Mouse (Mus musculus): ENCODE results near the gene Scd4.

Scd4 gene

DNA sequence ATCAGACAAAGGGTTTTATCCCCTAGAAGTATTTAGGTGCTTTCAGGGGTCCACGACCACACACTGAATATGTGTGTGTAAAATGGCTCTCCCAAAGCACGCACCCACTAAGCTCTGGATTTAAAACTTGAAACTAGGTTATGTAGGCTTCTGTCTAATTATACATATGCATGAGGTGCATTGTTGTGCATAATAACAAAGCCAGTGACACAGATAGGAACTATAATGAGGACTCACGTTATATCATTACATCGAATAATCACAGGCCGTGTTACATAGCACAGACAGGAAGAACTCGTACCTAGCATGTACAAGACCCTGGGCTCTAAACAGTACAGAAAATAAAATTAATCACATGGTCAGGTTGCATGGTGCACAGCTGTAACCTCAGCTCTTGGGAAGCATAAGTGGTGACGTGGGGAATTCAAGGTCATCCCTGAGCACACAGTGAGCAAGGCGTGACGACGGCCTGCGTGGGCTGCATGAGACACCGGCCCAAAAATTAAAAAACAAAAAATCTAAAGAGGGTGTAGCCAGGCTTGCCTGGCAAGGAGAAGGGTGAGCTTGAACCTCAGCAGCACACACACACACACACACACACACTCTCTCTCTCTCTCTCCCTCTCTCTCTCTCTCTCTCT, 49.9 kb downstream of the Scd4 start:
- no peak for DNase-seq

GRCm38 (mm10) chr19:44385887-44386498, 53.1 kb downstream of the Scd4 start:
- no peak for DNase-seq

- DNase-seq, result no peak
Measured at GRCm38 (mm10) chr19:44387089-44387671, 54.3 kb downstream of the Scd4 start.

DNA sequence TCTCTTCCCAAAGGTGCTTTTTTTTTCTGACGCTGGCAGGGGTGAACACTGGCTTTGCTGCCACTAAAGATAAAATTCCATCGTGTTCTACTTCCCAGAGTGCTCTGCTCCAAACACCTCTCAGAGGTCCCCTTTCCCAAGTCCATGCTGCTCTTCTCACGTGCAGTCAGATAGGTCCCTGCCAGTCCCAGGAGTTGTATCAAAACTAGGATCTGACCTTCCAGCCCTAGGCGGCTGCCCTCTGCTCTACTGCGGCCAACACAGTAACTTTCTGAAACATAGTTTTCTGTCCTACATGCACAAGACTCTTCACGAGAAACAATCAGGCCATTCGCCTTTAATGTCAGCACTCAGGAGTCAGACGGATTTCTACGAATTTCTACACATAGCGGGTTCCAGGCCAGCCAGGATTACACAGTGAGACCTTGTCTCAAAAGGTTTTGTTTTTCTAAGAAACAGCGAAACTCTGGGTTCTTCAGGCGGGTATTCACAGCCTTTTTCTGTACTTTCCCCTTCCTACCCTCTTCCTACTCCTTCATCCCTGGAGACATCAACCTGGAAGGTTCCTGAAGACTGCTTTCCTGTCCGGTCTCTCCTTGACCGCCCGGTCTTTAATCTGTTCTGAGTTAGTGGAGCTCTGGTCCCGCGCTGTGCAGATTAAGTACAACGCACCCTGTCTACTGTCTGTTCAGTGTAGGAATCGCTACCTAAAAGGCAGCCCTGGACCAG, 55.0 kb downstream of the Scd4 start:
- DNase-seq, result no peak

DNA sequence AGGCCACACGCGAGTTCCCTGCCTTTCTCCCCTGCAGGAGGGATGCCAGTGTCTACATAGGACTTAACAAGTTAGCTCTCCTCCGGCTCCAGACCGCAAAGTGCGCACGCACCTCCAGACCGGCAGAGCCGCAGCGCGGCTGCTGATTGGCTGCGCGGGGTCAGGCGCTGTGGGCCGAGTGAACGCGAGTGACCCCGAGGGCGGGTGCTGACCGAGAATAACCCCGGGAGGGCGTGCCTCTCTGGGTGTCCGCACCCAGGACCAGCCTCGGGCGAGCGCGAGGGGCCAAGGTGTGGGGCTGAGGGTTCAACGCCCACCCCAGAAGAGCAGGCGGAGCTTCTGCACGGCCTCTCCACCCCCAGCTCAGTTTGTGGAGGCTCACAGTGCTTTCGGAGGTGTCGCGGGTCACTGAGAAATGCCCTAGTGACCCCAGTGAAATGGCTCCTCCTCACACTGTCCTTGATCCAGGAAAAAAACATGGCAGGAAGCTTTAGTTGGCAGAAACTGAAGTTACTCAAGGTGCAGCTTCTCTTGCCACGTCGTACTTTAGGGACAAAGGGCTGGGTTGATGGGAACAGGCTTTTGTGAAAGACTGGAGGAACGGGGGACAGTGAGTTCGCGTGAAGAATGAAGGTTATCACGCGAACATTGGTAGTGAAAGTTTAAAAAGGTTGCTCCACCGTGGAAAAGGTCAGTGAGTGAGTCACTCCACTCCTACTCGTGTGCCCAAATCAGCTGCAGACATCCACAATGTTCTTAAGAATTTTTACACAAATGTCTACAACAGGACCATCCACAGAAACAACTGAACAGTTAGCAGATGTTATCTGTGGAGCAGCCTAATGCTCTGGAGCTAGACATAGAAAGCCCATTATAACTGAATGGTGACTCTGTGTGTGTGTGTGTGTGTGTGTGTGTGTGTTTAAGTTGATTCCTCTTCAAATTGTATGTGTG, 55.9 kb downstream of the Scd4 start:
- peak; percentile 93 for DNase-seq

DNA sequence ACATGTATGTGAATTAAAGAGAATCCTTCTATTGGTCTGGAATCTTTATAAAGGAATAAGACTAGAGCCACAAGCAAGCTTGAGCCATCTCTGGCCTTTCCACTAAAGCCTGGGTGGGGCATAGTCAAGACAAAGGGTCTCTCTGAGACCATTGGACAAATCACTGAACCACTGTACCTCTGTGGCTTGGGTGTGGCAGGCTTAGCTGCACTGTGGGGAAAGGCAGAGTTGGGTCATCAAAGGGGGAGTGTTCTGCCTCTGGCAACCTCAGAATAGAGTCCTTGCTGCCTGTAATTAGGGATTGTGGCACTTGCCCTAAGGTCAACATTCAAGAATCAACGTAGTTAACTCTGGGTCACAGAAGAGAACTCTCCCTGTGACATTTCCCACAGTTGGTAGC, 56.6 kb downstream of the Scd4 start:
- no peak for DNase-seq

DNA sequence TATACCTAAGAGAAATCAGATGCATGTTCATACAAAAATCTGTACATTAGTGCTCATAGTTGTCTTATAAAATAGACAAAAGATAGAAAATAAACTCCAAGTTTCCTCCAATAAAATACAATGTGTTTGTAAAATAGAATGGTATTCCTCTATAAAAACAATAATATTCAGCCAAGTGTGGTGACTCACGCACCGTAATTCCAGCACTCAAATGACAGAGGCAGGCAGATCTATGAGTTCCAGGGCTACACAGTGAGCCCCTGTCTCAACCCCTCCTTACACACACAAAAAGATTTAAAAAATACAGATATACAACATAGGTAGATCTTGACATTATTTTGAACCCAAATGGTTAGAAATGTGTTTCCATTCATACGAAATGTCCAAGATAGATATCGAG, 59.0 kb downstream of the Scd4 start:
- no peak for DNase-seq

DNA sequence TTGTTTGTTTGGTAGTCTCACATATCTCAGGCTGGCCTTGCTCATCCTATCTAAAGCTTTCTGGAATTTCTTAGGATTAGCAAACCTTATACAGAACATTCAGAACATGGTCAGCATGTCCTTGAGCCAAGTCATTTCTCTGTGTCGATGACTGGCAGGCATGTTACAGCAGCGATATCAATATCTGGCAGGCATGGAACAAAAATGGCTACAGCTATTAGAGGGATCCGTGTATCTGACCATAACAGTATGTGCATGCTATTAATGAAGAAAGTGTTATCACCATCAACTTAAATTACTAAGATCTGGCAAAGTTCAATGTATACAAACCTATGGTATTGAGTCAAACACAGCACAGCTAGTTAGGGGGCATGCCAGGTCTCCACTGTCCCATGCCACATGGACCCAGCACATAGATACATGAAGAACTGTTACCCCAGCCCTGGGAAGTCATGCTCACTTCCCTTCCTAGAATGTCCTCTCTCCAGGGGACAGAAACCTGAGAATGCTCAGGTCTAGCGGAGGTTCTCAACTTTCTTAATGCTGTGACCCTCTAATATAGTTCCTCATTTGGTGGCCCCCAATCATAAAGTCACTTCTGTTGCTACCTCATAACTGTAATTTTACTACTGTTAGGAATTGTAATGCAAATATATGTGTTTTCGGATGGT, 59.6 kb downstream of the Scd4 start:
- DNase-seq, result no peak

GRCm38 (mm10) chr19:44393962-44394422, 61.1 kb downstream of the Scd4 start:
- no peak for DNase-seq

- no peak for DNase-seq
Measured at GRCm38 (mm10) chr19:44394972-44395371, 62.1 kb downstream of the Scd4 start.

All from right cerebral cortex, postnatal 14 days (tissue).